Mouse (Mus musculus) lung, postnatal 14 days (tissue): Measurements from ENCODE around the gene Qrfp.

Experiments
- DNase-seq: peaks from one replicate; pipeline ENCODE4 v3.0.0; 2021

Qrfp gene

GRCm38 (mm10) chr2:31813641-31814040 is 3.3 kb upstream of the Qrfp start:
- no peak for DNase-seq

DNA sequence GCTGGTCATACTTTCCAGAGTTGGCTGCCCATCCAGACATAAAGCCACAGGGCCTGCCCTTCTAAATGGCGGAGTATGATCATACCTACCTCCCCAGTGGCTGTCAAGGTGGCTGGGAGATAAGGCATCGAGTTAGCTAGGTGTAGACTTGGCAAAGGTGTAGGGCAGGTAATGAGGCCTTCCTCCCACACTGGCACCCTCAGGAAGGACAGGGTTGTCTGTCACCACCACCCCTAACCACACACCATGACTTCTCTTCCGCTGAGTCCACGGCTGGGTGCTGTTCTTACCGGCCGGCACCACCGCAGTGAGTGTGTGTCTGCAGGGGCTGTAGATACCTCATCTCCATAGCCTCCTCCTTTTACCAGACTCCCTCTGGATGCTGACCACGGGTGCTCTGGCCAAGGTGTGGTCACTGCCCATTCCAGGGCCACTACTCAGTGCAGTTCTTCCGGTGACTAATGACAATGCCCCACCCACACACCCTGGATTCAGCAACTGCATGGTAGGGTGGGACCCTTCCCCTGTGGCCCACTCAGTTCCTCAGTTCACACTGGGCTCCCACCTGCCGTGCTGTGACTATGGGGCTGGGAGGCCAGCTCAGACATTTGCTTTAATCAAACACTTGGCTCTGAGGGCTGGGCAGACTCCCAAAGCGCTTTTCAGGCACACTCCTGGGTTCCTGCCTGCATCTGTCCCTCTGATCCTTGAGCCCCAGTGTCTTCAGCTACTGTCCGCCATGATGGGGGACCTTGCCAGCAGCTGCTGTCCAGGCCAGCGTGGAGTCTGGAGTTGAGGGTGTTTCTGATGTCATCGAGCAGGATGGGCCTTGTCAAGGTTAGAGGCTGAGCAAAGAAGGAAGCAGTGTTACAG is 942 bp upstream of the Qrfp start:
- DNase-seq, result no peak

DNA sequence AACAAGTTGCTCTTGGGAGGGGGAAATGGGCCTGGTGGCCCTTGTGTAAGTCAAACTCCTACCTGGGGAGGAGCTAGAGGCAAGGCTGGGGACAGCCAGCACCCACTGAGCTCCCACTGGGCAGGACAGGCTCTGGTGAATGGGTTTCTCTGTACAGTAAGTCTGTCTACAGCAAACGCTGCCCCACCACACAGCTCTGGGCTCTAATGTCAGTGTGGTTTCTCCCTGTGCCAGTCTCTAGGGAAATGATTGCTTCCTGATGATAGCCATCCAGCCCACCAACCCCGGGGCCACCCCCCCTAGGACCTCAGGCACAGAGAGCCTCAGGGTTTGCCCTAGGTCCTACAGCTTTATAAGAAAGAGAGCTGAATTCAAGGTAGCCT is 1.0 kb downstream of the Qrfp start:
- no peak for DNase-seq

- no peak for DNase-seq
Observed at GRCm38 (mm10) chr2:31808410-31809357, 1.7 kb downstream of the Qrfp start.

DNA sequence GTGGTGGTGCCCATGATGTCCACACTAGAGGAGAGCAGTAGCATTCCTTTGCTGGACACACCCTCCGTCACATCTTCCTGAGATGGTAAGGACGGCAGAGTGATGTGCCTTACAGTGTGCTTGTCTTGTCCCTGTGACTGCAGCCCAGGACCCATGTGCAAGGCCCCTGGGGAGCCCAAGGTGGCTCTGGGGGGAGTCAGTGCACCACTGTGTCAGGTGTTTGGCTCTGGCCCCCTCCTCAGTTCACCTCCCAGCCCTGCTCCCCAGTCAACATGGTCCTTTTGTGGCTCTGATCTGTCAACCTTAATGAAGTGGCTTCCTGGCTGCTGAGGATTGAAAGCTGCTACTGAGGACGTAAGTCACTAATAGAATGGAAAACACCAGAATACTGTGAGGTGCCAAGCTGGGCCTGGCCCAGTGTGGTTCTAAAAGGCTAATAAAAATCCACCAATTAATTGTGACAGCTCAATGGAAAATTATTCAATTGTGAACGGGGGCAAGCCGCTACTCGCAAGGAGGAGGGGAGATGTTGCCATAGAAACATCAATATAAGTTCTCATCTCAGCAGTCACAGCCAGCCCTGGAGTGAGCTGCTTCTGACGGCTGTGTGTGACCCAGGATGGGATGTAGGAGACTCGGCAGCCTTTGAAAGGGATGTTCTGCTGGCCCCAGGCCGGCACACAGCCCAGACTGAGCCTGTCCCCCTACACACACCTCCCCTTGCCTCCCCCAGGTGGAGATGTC is 3.6 kb downstream of the Qrfp start:
- no peak for DNase-seq

DNA sequence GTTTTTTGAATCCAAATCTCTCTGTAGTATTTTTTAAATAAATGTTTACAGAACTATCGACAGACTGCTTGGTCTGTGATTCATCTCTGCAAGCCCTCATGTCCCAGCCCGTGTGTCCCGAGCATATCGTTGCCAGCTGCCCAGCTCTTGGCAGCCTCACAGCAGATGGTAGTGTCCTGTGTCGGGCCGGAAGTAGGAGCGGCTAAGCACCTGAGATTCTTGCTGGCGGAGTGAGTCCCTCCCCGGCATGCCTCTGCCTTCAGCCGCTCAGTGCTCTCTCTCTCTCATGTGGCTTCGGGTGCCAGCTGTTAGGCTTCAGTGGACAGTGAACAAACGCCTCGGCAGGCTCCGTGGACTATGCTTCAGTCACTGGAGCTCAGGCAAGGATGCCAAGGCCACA is 6.9 kb downstream of the Qrfp start:
- peak; percentile 40 for DNase-seq

DNA sequence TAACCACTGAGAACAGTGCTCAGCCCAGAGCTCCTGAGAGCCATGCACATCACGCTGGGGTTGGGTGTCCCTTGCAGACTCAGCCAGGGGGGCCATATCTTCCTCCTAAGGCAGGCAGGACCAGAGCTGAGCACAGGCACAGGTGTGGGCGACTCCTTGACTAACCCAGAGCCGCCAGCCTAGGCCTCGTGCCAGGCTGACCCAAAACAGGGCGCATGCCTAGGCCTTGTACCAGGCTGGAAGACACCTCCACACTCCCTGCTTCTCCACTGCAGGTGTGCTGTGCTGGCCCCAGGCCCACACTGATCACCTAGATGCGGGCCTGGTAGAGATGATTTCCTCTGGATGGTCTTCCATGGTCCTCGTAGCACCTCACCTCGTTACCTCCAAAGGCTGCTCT is 7.6 kb downstream of the Qrfp start:
- DNase-seq, result no peak

- no peak for DNase-seq
Observed at GRCm38 (mm10) chr2:31801416-31801815, 9.0 kb downstream of the Qrfp start.

- DNase-seq, result peak; percentile 40
Observed at GRCm38 (mm10) chr2:31796943-31797342, 13.4 kb downstream of the Qrfp start.

GRCm38 (mm10) chr2:31792611-31793010 is 17.8 kb downstream of the Qrfp start:
- DNase-seq, result no peak

GRCm38 (mm10) chr2:31791260-31791659 is 19.1 kb downstream of the Qrfp start:
- no peak for DNase-seq

DNA sequence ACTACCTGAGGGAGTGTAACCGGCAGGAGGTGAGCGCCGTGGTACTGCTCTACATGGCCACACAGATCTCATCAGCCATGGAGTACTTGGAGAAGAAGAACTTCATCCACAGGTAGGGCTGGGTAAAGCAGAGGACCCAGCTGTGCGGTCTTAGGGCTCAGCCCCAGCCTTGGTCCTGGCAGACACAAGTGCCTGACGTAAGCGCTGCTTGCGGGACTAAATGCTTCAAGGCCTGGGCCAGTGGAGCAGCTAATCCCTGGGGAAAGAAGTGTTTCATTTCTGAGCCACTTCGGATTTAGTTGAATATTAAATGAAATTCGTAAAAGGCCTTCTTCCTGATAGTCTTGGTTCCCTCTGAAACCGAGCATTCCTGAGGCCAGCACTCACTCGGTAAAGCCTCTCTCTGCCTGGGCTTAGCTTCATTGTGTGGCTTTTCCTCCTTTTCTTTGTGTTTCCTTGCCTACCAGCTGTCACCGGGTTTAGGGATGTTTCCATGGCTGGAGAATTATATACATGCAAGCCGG is 19.6 kb downstream of the Qrfp start:
- DNase-seq, result no peak

DNA sequence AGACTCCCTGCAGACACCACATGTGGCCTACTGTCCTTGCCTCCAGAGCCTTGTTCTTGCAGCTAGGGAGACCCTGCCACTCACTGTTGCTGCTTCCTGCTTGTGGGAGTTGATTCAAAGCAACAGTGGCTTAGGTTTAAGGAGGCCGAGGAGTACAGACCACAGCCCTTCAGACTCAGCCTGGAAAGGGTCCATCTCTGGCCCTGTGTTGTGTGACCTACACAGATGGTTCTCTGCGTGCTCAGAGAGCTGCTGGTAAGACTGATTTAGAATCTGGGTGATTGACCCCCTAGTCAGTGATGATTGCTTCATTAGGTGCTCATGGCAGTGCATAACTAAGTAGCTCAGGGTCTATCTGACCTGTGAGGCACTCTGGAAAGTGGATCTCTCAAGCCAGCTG is 21.2 kb downstream of the Qrfp start:
- DNase-seq, result no peak

- no peak for DNase-seq
Observed at GRCm38 (mm10) chr2:31788227-31788626, 22.2 kb downstream of the Qrfp start.

DNA sequence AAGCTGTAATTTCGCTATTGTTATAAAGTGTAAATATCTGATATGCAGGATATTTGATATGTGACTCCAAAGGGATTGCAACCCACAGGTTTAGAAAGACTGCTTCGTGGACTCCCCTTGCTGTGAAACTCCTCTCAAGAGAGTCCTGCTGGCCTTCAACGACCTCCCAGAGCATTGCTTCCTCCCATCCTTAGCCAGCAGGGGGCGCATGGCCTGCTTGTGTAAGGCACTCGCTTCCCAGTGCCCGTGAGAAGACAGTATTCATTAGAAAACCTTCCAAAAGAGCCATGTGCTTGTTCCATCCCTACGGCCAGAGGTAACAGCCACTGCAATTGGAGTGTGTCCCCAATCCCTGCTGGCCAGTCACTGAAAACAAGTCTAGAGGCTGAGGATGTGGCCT is 23.4 kb downstream of the Qrfp start:
- peak; percentile 87 for DNase-seq

DNA sequence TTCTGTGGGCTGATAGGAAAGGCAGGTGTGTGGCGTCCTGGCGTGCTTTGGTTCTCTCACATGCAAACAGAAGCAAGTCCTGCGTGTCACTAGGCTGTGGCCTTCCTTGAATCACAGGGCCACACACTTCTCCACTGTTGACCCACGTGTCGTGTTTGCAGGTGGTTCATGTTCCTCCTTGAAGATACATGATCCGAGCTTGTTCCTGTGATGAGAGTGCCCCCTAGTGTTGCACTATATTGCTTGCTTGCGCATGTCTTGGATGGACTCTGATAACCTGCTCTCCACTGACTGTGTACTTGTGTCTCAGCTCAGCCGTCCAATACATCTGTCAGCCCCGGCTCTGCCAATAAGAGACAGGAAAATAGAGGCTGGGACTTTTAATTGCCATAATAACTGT is 25.3 kb downstream of the Qrfp start:
- DNase-seq, result peak; percentile 86

- no peak for DNase-seq
Observed at GRCm38 (mm10) chr2:31782958-31783602, 27.3 kb downstream of the Qrfp start.

DNA sequence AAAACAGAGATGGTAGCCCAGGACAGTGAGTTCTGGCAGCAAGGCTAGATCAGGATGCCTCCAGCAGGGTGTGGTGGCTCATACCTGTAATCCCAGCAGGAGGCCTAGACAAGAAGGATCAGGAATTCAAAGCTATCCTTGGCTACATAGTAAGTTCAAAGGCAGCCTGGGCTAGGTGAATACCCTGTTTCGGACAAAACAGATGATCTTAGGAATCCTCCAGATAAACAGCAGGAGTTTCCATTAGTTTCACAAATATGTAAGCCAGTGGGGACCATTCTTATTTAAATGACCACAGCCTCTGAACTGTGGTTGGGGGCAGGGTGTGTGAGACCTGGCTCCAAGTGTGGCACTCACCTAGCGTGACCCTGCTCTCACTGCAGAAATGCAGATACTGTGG is 31.1 kb downstream of the Qrfp start:
- DNase-seq, result no peak

DNA sequence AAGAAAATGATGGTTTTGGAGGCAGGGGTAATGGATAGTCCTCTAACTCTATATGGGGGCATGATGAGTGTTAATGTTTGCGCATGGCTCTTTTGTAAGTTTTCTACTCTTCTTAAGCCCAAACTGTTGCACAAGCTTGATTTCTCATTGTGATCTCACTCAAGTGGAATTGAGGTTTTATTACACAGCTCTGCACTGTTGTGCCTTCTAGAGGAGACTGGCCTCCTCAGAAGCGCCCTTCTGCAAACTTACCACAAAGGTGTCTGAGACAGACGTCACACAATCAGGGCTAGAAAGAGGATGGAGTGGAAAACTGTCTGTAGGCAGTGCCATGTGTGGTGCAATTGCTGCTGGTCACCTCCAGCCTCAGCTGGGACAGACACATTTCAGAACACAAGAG is 33.9 kb downstream of the Qrfp start:
- no peak for DNase-seq

GRCm38 (mm10) chr2:31770781-31771441 is 39.5 kb downstream of the Qrfp start:
- DNase-seq, result peak; percentile 71

GRCm38 (mm10) chr2:31769631-31770111 is 40.7 kb downstream of the Qrfp start:
- DNase-seq, result peak; percentile 77

DNA sequence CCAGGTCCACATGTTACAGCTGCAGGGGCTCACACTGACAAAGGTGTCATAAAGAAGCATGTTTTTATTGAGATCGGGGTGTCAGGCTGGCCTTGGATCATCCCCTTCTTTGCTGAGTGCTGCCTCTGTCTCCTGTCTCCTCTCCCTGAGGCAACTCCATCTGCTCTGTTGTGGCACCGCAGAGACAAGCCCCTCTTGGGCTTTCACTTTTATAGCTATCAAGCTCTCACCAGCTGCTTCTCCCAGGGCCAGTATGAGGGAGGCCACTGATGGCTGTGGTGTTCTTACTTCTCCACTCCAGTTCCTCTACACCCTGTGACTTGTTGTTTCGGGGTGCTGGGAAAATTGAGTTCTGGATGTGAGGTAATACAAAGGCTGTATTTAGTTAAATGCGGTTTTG is 41.3 kb downstream of the Qrfp start:
- no peak for DNase-seq
